Mouse (Mus musculus): ENCODE measurements around the gene Ppm1h. TPM values are rescaled to one million over a fixed set of nuclear protein-coding genes. Genes with fewer than 3 reads are reported as not detected.

Gene Ppm1h
- total and polyA plus RNA-seq, 3 experiments = 1.2 to 1.3 (median 1.3) TPM

GRCm38 (mm10) chr10:122693158-122693777 is 14.7 kb downstream of the Ppm1h start:
- Histone ChIP-seq H3K79me2 (replicated peaks; ENCODE audit: control insufficient read depth, extremely low read depth, insufficient read depth, poor library complexity, severe bottlenecking) (no peaks in the 10 kb centered on the region), H3K36me3 (replicated peaks in 1 of 2; ENCODE audit: control insufficient read depth in 1 of 2, insufficient read depth in 1 of 2, low read length in 1 of 2) (no peaks in the 10 kb centered on the region), H3K4me2 (ENCODE audit: insufficient read depth, low read depth, poor library complexity, severe bottlenecking) (no peak overlapping the region), H3K9me3 (replicated peaks; ENCODE audit: low read length) (no peaks in the 10 kb centered on the region), H3K4me3 (replicated peaks in 1 of 3; ENCODE audit: low read depth in 2 of 3, low read length in 2 of 3, poor library complexity in 1 of 3) (no peak overlapping the region), H3K4me1 (ENCODE audit: control insufficient read depth in 1 of 2, insufficient read depth in 2 of 2) (peaks cover 0 to 14% of the 10 kb centered on the region in 2 experiments; a peak in 2 of 4 replicates), H3K27me3 (replicated peaks) (no peaks in the 10 kb centered on the region), H3K9ac (ENCODE audit: insufficient read depth, low read depth) (no peak overlapping the region), H3K27ac (ENCODE audit: insufficient read depth, low read depth) (no peak overlapping the region)
- in situ Hi-C loops (cut with MboI; ENCODE audit: low pct_ligation_motif_present, low pct_unique_long_range_greater_than_20kb, low sequenced_read_pairs) = no loop called here
- TF ChIP-seq GABPA (IDR thresholded peaks at IDR 0.05; ENCODE audit: insufficient replicate concordance, low read depth, low read length) = no peak
- TF ChIP-seq KAT2A (IDR thresholded peaks at IDR 0.05; ENCODE audit: insufficient replicate concordance, low read length) = no peak
- no peak for TF ChIP-seq SIN3A (IDR thresholded peaks at IDR 0.05; ENCODE audit: low read length)
- no peak for TF ChIP-seq MAX (IDR thresholded peaks at IDR 0.05; ENCODE audit: low read length)
- TF ChIP-seq POLR2AphosphoS2 (IDR thresholded peaks at IDR 0.05; ENCODE audit: low read depth, low read length) = no peak
- no peak for TF ChIP-seq EP300 (IDR thresholded peaks at IDR 0.05; ENCODE audit: low read length)
- TF ChIP-seq TBP (conservative IDR thresholded peaks at IDR 0.05; ENCODE audit: low read depth, low read length) = no peak
- no peak for TF ChIP-seq NELFE (IDR thresholded peaks at IDR 0.05; ENCODE audit: low read depth, low read length)
- TF ChIP-seq RAD21 (IDR thresholded peaks at IDR 0.05; ENCODE audit: low read depth, low read length) = no peak
- no peak for TF ChIP-seq MAZ (IDR thresholded peaks at IDR 0.05; ENCODE audit: low read depth, low read length)
- no peak for TF ChIP-seq ZNF384 (IDR thresholded peaks at IDR 0.05; ENCODE audit: low read depth, low read length)
- TF ChIP-seq IRF4 (IDR thresholded peaks at IDR 0.05; ENCODE audit: low read depth, low read length) = no peak
- TF ChIP-seq MAFK (IDR thresholded peaks at IDR 0.05; ENCODE audit: insufficient replicate concordance, low read length) = no peak
- dilution Hi-C loops (cut with MboI; ENCODE audit: extremely low pct_ligation_motif_present, extremely low pct_unique_long_range_greater_than_20kb, low sequenced_read_pairs) = no loop called here
- DNase-seq (ENCODE audit: extremely low read depth) = no peak

- Histone ChIP-seq H3K4me3 (replicated peaks in 1 of 3; ENCODE audit: low read depth in 2 of 3, low read length in 2 of 3, poor library complexity in 1 of 3) (no peak overlapping the region), H3K27ac (ENCODE audit: insufficient read depth, low read depth) (no peak overlapping the region), H3K4me1 (ENCODE audit: control insufficient read depth in 1 of 2, insufficient read depth in 2 of 2) (peaks cover 0 to 14% of the 10 kb centered on the region in 2 experiments; a peak in 2 of 4 replicates), H3K9me3 (replicated peaks; ENCODE audit: low read length) (no peaks in the 10 kb centered on the region), H3K79me2 (replicated peaks; ENCODE audit: control insufficient read depth, extremely low read depth, insufficient read depth, poor library complexity, severe bottlenecking) (no peaks in the 10 kb centered on the region), H3K27me3 (replicated peaks) (no peaks in the 10 kb centered on the region), H3K4me2 (ENCODE audit: insufficient read depth, low read depth, poor library complexity, severe bottlenecking) (no peak overlapping the region), H3K9ac (ENCODE audit: insufficient read depth, low read depth) (no peak overlapping the region), H3K36me3 (replicated peaks in 1 of 2; ENCODE audit: control insufficient read depth in 1 of 2, insufficient read depth in 1 of 2, low read length in 1 of 2) (no peaks in the 10 kb centered on the region)
- TF ChIP-seq GABPA (IDR thresholded peaks at IDR 0.05; ENCODE audit: insufficient replicate concordance, low read depth, low read length) = no peak
- no peak for TF ChIP-seq MEF2A (IDR thresholded peaks at IDR 0.05; ENCODE audit: borderline replicate concordance, low read depth, low read length)
- no peak for TF ChIP-seq NRF1 (IDR thresholded peaks at IDR 0.05; ENCODE audit: low read depth, low read length)
- no peak for TF ChIP-seq MAX (IDR thresholded peaks at IDR 0.05; ENCODE audit: low read length)
- TF ChIP-seq CTCF (conservative IDR thresholded peaks at IDR 0.05 in 1 of 2, IDR thresholded peaks at IDR 0.05 in 1 of 2; ENCODE audit: low read depth in 2 of 2, low read length in 2 of 2) = no peak
- no peak for TF ChIP-seq ETS1 (conservative IDR thresholded peaks at IDR 0.05; ENCODE audit: low read depth, low read length)
- TF ChIP-seq USF2 (conservative IDR thresholded peaks at IDR 0.05; ENCODE audit: low read depth, low read length) = no peak
- TF ChIP-seq E2F4 (IDR thresholded peaks at IDR 0.05; ENCODE audit: insufficient replicate concordance, low read depth, low read length) = no peak
- no peak for TF ChIP-seq MAFK (IDR thresholded peaks at IDR 0.05; ENCODE audit: insufficient replicate concordance, low read length)
- TF ChIP-seq ZNF384 (IDR thresholded peaks at IDR 0.05; ENCODE audit: low read depth, low read length) = no peak
- no peak for TF ChIP-seq MXI1 (IDR thresholded peaks at IDR 0.05; ENCODE audit: low read depth, low read length)
- TF ChIP-seq IRF4 (IDR thresholded peaks at IDR 0.05; ENCODE audit: low read depth, low read length) = no peak
- TF ChIP-seq CHD2 (IDR thresholded peaks at IDR 0.05; ENCODE audit: low read length) = no peak
- no peak for TF ChIP-seq ZC3H11A (IDR thresholded peaks at IDR 0.05; ENCODE audit: low read depth, low read length)
- no peak for TF ChIP-seq USF1 (IDR thresholded peaks at IDR 0.05; ENCODE audit: low read depth, low read length)
- no peak for DNase-seq (ENCODE audit: extremely low read depth)
- dilution Hi-C loops (cut with MboI; ENCODE audit: extremely low pct_ligation_motif_present, extremely low pct_unique_long_range_greater_than_20kb, low sequenced_read_pairs) (no loop called here), in situ Hi-C loops (cut with MboI; ENCODE audit: low pct_ligation_motif_present, low pct_unique_long_range_greater_than_20kb, low sequenced_read_pairs) (no loop called here)
Measured at GRCm38 (mm10) chr10:122693911-122694618, 15.5 kb downstream of the Ppm1h start.
